Mouse (Mus musculus): ENCODE data around the gene Mylk. TPM values are rescaled to one million over a fixed set of nuclear protein-coding genes. Genes with fewer than 3 reads are reported as not detected.
A peak's percentile ranks its signal among the peaks of the same experiment; 100 is the strongest.

Mylk gene
- polyA plus RNA-seq, 1 experiment from 2014 or later: 8.5 TPM

- Histone ChIP-seq H3K4me3 (no peak overlapping the region), H3K4me1 (peaks cover 33% of the 10 kb centered on the region), H3K36me3 (no peaks in the 10 kb centered on the region), H3K27ac (replicated peaks) (0 out of 2 replicates have a peak overlapping the region, but pooled peaks have one; percentile 73), H3K9me3 (replicated peaks) (no peaks in the 10 kb centered on the region), H3K27me3 (ENCODE audit: low read depth, poor library complexity, severe bottlenecking) (peaks cover 5% of the 10 kb centered on the region; the same call in 1 of the 2 replicates)
- DNase-seq (ENCODE audit: low spot score): no peak
- 88% methylated on average over 11 of the region's 11 CpGs for WGBS
Observed at GRCm38 (mm10) chr16:34899071-34899808, 154.2 kb downstream of the Mylk start.

GRCm38 (mm10) chr16:34899997-34900396 lies 155.0 kb downstream of the Mylk start:
- peak overlapping the region; percentile 73 for H3K27ac ChIP-seq (replicated peaks)
- peak; percentile 58 for DNase-seq (ENCODE audit: low spot score)

GRCm38 (mm10) chr16:34900471-34900870 lies 155.5 kb downstream of the Mylk start:
- 70% methylated on average over 5 of the region's 5 CpGs for WGBS
- DNase-seq (ENCODE audit: low spot score): no peak
- H3K4me3 ChIP-seq: no peak overlapping the region
- H3K4me1 ChIP-seq: peaks cover 36% of the 10 kb centered on the region
- H3K36me3 ChIP-seq: no peaks in the 10 kb centered on the region
- no peaks in the 10 kb centered on the region for H3K9me3 ChIP-seq (replicated peaks)
- peak overlapping the region; percentile 73 for H3K27ac ChIP-seq (replicated peaks)
- peaks cover 5% of the 10 kb centered on the region; the same call in 1 of the 2 replicates for H3K27me3 ChIP-seq (ENCODE audit: low read depth, poor library complexity, severe bottlenecking)

More at GRCm38 (mm10) chr16:34899997-34900396, 155.0 kb downstream of the Mylk start:
- H3K4me1 ChIP-seq: peaks cover 36% of the 10 kb centered on the region
- H3K27me3 ChIP-seq (ENCODE audit: low read depth, poor library complexity, severe bottlenecking): peaks cover 5% of the 10 kb centered on the region; the same call in 1 of the 2 replicates
- no peaks in the 10 kb centered on the region for H3K36me3 ChIP-seq
- 31% methylated on average over 5 of the region's 5 CpGs for WGBS
- no peak overlapping the region for H3K4me3 ChIP-seq
- H3K9me3 ChIP-seq (replicated peaks): no peaks in the 10 kb centered on the region

GRCm38 (mm10) chr16:34901031-34901430 lies 156.0 kb downstream of the Mylk start:
- peaks cover 36% of the 10 kb centered on the region for H3K4me1 ChIP-seq
- H3K9me3 ChIP-seq (replicated peaks): no peaks in the 10 kb centered on the region
- H3K27me3 ChIP-seq (ENCODE audit: low read depth, poor library complexity, severe bottlenecking): peaks cover 5% of the 10 kb centered on the region; the same call in 1 of the 2 replicates
- H3K27ac ChIP-seq (replicated peaks): peak overlapping the region; percentile 73
- DNase-seq (ENCODE audit: low spot score): no peak
- no peak overlapping the region for H3K4me3 ChIP-seq
- 24% methylated on average over 2 of the region's 2 CpGs for WGBS
- no peaks in the 10 kb centered on the region for H3K36me3 ChIP-seq

- Histone ChIP-seq H3K27ac (replicated peaks) (peak overlapping the region; percentile 73; the same call in 1 of the 2 replicates), H3K4me1 (peaks cover 36% of the 10 kb centered on the region), H3K9me3 (replicated peaks) (no peaks in the 10 kb centered on the region), H3K27me3 (ENCODE audit: low read depth, poor library complexity, severe bottlenecking) (peaks cover 5% of the 10 kb centered on the region; the same call in 1 of the 2 replicates), H3K4me3 (no peak overlapping the region), H3K36me3 (no peaks in the 10 kb centered on the region)
- 76% methylated on average over 7 of the region's 7 CpGs for WGBS
- no peak for DNase-seq (ENCODE audit: low spot score)
Observed at GRCm38 (mm10) chr16:34901611-34902293, 156.7 kb downstream of the Mylk start.

- Histone ChIP-seq H3K4me3 (no peak overlapping the region), H3K9me3 (replicated peaks) (no peaks in the 10 kb centered on the region), H3K4me1 (peaks cover 36% of the 10 kb centered on the region), H3K36me3 (no peaks in the 10 kb centered on the region), H3K27ac (replicated peaks) (no peak overlapping the region), H3K27me3 (ENCODE audit: low read depth, poor library complexity, severe bottlenecking) (peaks cover 5% of the 10 kb centered on the region; the same call in 1 of the 2 replicates)
- DNase-seq (ENCODE audit: low spot score): peak; percentile 68
- 18% methylated on average over 9 of the region's 9 CpGs for WGBS
Observed at GRCm38 (mm10) chr16:34902294-34902680, 157.3 kb downstream of the Mylk start.

GRCm38 (mm10) chr16:34902761-34903160 lies 157.8 kb downstream of the Mylk start:
- Histone ChIP-seq H3K9me3 (replicated peaks) (no peaks in the 10 kb centered on the region), H3K27me3 (ENCODE audit: low read depth, poor library complexity, severe bottlenecking) (peaks cover 5% of the 10 kb centered on the region; the same call in 1 of the 2 replicates), H3K4me1 (peaks cover 36% of the 10 kb centered on the region), H3K36me3 (no peaks in the 10 kb centered on the region), H3K4me3 (no peak overlapping the region), H3K27ac (replicated peaks) (no peak overlapping the region)
- no peak for DNase-seq (ENCODE audit: low spot score)
- 81% methylated on average over 8 of the region's 8 CpGs for WGBS

GRCm38 (mm10) chr16:34904876-34905275 lies 159.9 kb downstream of the Mylk start:
- Histone ChIP-seq H3K4me1 (peaks cover 28% of the 10 kb centered on the region), H3K27me3 (ENCODE audit: low read depth, poor library complexity, severe bottlenecking) (peaks cover 5% of the 10 kb centered on the region; the same call in 1 of the 2 replicates), H3K4me3 (no peak overlapping the region), H3K36me3 (no peaks in the 10 kb centered on the region), H3K9me3 (replicated peaks) (no peaks in the 10 kb centered on the region), H3K27ac (replicated peaks) (no peak overlapping the region)
- no peak for DNase-seq (ENCODE audit: low spot score)
- 90% methylated on average over 4 of the region's 4 CpGs for WGBS

GRCm38 (mm10) chr16:34909437-34909836 lies 164.4 kb downstream of the Mylk start:
- 0 out of 2 replicates have a peak, but pooled peaks cover under 1% of the 10 kb centered on the region for H3K4me1 ChIP-seq
- 83% methylated on average over 6 of the region's 6 CpGs for WGBS
- H3K27me3 ChIP-seq (ENCODE audit: low read depth, poor library complexity, severe bottlenecking): no peaks in the 10 kb centered on the region
- DNase-seq (ENCODE audit: low spot score): no peak
- no peaks in the 10 kb centered on the region for H3K36me3 ChIP-seq
- 0 out of 2 replicates have a peak overlapping the region, but pooled peaks have one; percentile 33 for H3K27ac ChIP-seq (replicated peaks)
- no peak overlapping the region for H3K4me3 ChIP-seq
- H3K9me3 ChIP-seq (replicated peaks): no peaks in the 10 kb centered on the region

- no peaks in the 10 kb centered on the region for H3K9me3 ChIP-seq (replicated peaks)
- H3K27me3 ChIP-seq (ENCODE audit: low read depth, poor library complexity, severe bottlenecking): peaks cover 4% of the 10 kb centered on the region
- no peak for DNase-seq (ENCODE audit: low spot score)
- no peak overlapping the region for H3K4me3 ChIP-seq
- 92% methylated on average over 4 of the region's 4 CpGs for WGBS
- peaks cover 9% of the 10 kb centered on the region; the same call in 1 of the 2 replicates for H3K36me3 ChIP-seq
- no peak overlapping the region for H3K27ac ChIP-seq (replicated peaks)
- H3K4me1 ChIP-seq: peaks cover 20% of the 10 kb centered on the region
Observed at GRCm38 (mm10) chr16:34917373-34917900, 172.4 kb downstream of the Mylk start.

GRCm38 (mm10) chr16:34920182-34920581 lies 175.2 kb downstream of the Mylk start:
- Histone ChIP-seq H3K27ac (replicated peaks) (peak overlapping the region; percentile 63; the same call in 1 of the 2 replicates), H3K4me3 (no peak overlapping the region), H3K36me3 (peaks cover 9% of the 10 kb centered on the region; the same call in 1 of the 2 replicates), H3K4me1 (peaks cover 32% of the 10 kb centered on the region), H3K27me3 (ENCODE audit: low read depth, poor library complexity, severe bottlenecking) (peaks cover 4% of the 10 kb centered on the region), H3K9me3 (replicated peaks) (no peaks in the 10 kb centered on the region)
- peak; percentile 68 for DNase-seq (ENCODE audit: low spot score)
- WGBS: 14% methylated on average over 6 of the region's 6 CpGs

GRCm38 (mm10) chr16:34920868-34921267 lies 175.9 kb downstream of the Mylk start:
- Histone ChIP-seq H3K9me3 (replicated peaks) (no peaks in the 10 kb centered on the region), H3K36me3 (peaks cover 9% of the 10 kb centered on the region; the same call in 1 of the 2 replicates), H3K4me3 (no peak overlapping the region), H3K4me1 (peaks cover 32% of the 10 kb centered on the region), H3K27me3 (ENCODE audit: low read depth, poor library complexity, severe bottlenecking) (peaks cover 4% of the 10 kb centered on the region), H3K27ac (replicated peaks) (peak overlapping the region; percentile 63; the same call in 1 of the 2 replicates)
- 75% methylated on average over 8 of the region's 8 CpGs for whole genome bisulfite sequencing
- no peak for DNase-seq (ENCODE audit: low spot score)

All from midbrain, embryonic 10.5 days (tissue).